ENCODE assay signal across 10 mouse cellular contexts in the genomic region with DNA sequence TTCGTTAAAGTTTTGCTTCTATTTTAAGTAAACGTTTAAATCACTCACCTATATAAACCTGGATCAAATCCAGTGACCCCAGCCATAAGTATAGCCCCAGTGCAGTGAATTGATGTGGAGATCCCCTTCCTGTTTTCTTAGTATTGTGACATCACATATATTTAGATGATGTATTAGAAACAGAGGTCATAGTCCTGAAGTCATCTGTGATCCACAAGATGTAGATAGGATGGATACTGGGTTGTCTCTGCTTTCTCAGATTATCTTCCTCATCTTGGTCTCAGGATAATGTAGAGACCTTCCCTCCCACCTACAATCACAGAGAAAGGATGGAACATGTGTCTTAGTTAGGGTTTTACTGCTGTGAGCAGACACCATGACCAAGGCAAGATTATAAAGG. TPM values are rescaled to one million over a fixed set of nuclear protein-coding genes. Genes with fewer than 3 reads are reported as not detected.
DNase-seq lines count a peak whose midpoint lies in the region; ATAC-seq and TF ChIP-seq lines count a peak whose summit lies in the region.
"Had no signal": no experiment of that assay in that cellular context is flagged by ENCODE, and none has a peak within 500 bp of the region (broad histone marks: within the 10 kb centered on the region; RNA-seq: fewer than 3 reads in every experiment).

A gene (minus strand): TSS at position 101 of the 400 bp plus-strand sequence.

- 81% methylated on average over 2 of the region's 2 CpGs for WGBS in hindbrain, postnatal 0 days

- no peak within 1 kb of the TSS for H3K4me2 ChIP-seq in hindbrain, postnatal 0 days (ENCODE audit: low read depth, low read length)

- TF ChIP-seq POLR2A in testis, adult 2 months (IDR thresholded peaks at IDR 0.05; ENCODE audit: control insufficient read depth, low read depth, low read length) = no peak

- no peaks in the 10 kb centered on the region for H3K9me3 ChIP-seq in hindbrain, postnatal 0 days (ENCODE audit: low read length)
- H3K9me3 ChIP-seq: limb, embryonic 10.5 days had no signal

- H3K4me3 ChIP-seq in testis, adult 2 months (ENCODE audit: control insufficient read depth, low read depth, low read length) = peak within 1 kb of the TSS; percentile 83
- H3K4me3 ChIP-seq in hindbrain, postnatal 0 days (ENCODE audit: low read length) = no peak within 1 kb of the TSS
- H3K4me3 ChIP-seq: limb, embryonic 10.5 days had no signal

- no peak for ATAC-seq in hindbrain, postnatal 0 days

- peak within 1 kb of the TSS; percentile 70; the same call in 1 of the 2 replicates for H3K27ac ChIP-seq in testis, adult 2 months (ENCODE audit: control insufficient read depth, insufficient read depth, low read depth, low read length)
- no peak within 1 kb of the TSS for H3K27ac ChIP-seq in hindbrain, postnatal 0 days
- H3K27ac ChIP-seq: limb, embryonic 10.5 days had no signal

- no peaks in the 10 kb centered on the region for H3K4me1 ChIP-seq in testis, adult 2 months (ENCODE audit: control insufficient read depth, insufficient read depth, low read length)
- H3K4me1 ChIP-seq in hindbrain, postnatal 0 days (ENCODE audit: insufficient read depth, low read length) = peaks cover 4% of the 10 kb centered on the region; the same call in 1 of the 2 replicates

- TF ChIP-seq CTCF in testis, adult 2 months (IDR thresholded peaks at IDR 0.05; ENCODE audit: control insufficient read depth, insufficient read depth, insufficient replicate concordance, low read depth, low read length) = no peak
- no peak for TF ChIP-seq CTCF in hindbrain, postnatal 0 days (IDR thresholded peaks at IDR 0.05; ENCODE audit: low read depth)

- H3K27me3 ChIP-seq in testis, adult 2 months (ENCODE audit: control insufficient read depth, insufficient read depth, low read length) = no peaks in the 10 kb centered on the region
- H3K27me3 ChIP-seq in hindbrain, postnatal 0 days (ENCODE audit: insufficient read depth, low read length) = no peaks in the 10 kb centered on the region
- H3K27me3 ChIP-seq: CH12.LX had no signal

- no peak within 1 kb of the TSS for H3K9ac ChIP-seq in hindbrain, postnatal 0 days (replicated peaks; ENCODE audit: low read length)

- no peak for DNase-seq in gastrocnemius, postnatal 25 days
- DNase-seq in gastrocnemius, postnatal 10 days = no peak
- no peak for DNase-seq in testis, postnatal 10 days (ENCODE audit: low spot score)
- no peak for DNase-seq in hindbrain, postnatal 0 days (ENCODE audit: low spot score)
- no peak for DNase-seq in embryo, embryonic 10 days (ENCODE audit: low spot score)
- no peak for DNase-seq in right cerebral cortex, adult 18-20 months
- DNase-seq in thymus, postnatal 0 days (ENCODE audit: low spot score) = no peak

- H3K36me3 ChIP-seq in testis, adult 2 months (ENCODE audit: control insufficient read depth, insufficient read depth, low read length) = no peaks in the 10 kb centered on the region
- no peaks in the 10 kb centered on the region for H3K36me3 ChIP-seq in hindbrain, postnatal 0 days (ENCODE audit: insufficient read depth, low read length)
- H3K36me3 ChIP-seq: limb, embryonic 10.5 days had no signal

RNA-seq across cellular contexts. Expression of the gene that starts here (rescaled TPM):
- total RNA-seq in gastrocnemius, postnatal 25 days (2021) = 10 to 100 TPM; 14.3 to 18.5 TPM
- total RNA-seq in gastrocnemius, postnatal 10 days (2021) = 10 to 100 TPM in 1 of 2 experiments, 1 to 10 TPM in 1; 9.2 to 13.9 TPM
- polyA plus RNA-seq in testis, adult 2 months (2012; rRNA removed) = 30.9 and 33.0 TPM in 2 replicates
- 23.6 and 30.0 TPM in 2 replicates for total RNA-seq in hindbrain, postnatal 0 days (2014; rRNA removed)
- 13.3 and 13.5 TPM in 2 replicates for polyA plus RNA-seq in hindbrain, postnatal 0 days (2015; fragmentation: Nextera tagmentation; extraction: Ambion mirVana)
- 3.6 and 3.8 TPM in 2 replicates for polyA plus RNA-seq in thymus, postnatal 0 days (2015; fragmentation: Nextera tagmentation; extraction: Ambion mirVana)
